Mouse (Mus musculus): ENCODE measurements around the gene Fanci.

Fanci gene

DNA sequence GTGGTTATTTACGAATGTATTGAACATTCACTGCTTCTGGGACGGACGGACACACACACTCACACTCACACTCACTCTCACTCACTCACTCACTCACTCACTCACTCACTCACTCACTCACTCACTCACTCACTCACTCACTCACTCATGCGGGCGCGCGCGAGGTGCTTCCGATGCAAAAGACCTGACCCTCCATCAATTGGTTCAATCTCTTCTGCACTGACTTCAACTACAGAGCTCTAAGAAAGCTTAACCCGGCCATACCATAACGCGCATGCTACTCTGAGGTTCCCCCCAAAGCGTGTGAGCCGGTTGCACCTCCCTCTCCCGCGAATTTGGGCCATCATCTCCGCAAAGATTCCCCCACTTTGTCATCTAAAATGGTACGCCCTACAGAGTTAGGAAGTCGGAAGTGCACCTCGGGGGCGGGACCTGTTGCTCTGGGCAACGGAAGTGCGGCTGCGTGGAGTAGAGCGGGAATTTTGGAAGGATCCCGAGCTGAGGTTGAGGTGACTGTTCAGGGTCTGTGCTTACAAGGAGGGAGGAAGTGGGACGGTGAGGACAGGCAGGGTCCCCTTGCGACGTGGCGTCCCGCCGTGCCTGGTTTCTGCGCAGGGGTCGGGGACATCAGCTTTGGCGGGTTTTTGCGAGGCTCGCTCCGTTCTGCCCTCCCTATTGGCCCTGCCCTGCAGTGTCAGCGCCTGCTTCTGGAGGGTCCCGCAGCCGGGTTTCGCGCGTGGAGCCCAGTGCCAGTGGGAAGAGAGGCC lies at the start of gene Fanci:
Fanci (plus strand) TSS at position 47 of the 767 bp plus-strand sequence.
- peak; percentile 98 for DNase-seq (ENCODE audit: low read depth)

DNA sequence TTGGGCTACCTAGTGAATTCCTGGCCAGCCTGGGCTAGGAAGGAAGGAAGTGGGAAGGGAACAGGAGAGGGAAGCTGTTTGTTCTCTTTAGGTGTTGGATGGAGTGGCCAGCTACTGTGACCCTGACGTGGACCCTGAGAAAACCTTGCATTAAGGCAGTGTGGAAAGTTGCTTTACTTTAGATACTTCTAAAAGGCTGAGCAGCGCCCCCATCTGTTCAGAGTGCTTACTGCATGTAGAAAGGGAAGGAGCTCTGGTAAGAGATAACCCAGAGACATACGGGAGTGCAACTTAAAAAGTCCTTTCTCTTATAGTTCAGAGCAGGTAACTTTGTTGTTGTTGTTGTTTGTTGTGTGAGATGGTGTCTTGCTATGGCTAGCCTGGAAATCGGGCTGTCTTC lies 45.8 kb upstream of the Fanci start:
- peak; percentile 73 for DNase-seq (ENCODE audit: low read depth)

DNA sequence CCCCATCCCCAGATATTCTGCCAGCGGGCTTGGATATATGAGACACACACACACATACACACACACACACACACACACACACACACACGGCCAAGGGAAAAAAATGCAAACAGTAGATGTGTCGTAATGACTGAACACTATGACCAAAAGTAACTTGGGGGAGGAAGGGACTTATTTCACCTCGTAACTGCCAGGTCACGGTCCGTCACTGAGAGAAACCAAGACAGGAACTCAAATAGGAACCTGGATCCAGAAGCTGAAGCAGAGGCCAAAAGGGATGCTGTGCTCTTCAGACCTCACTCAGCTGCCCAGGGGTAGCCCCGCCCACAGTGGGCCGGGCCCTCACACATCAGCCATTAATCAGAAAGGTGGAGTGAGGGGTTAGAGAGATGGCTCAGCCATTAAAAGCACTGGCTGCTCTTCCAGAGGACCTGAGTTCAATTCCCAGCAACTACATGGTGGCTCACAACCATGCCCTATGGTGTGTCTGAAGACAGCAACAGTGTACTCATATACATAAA lies 45.1 kb upstream of the Fanci start:
- no peak for DNase-seq (ENCODE audit: low read depth)

DNA sequence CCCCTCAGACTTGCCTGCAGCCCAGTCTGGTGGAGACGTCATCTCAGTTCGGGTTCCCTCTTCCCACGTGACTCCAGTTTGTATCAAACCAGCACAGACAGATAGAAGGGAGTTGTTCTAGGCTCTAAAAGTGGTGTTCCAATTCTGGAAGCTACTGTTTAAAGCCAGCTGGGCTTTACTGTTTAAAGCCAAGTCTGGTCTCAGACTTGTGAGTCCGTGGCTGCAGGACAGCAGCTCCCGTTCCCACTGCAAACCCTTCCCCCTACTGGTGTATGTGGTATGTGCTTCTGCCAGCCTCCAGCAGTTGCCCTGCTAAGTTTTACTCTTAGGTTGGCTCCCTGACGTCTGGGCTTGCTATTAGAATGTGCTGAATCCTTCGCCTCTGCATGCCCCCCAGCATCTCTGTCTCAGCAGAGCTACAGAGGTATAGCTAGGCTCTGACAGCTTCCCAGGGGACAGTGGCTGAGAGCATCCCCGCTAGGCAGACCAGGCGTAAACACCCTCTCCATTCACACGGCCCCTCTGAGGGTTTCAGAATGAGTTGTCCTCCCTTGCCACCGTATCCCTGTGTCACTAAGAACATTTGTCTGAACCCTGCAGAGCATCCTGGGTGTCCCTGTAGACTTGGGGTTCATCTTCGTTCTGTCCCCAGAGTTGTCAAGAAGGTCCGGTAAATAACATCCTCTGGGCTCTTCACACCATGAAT lies 44.5 kb upstream of the Fanci start:
- DNase-seq (ENCODE audit: low read depth), result peak; percentile 41

DNA sequence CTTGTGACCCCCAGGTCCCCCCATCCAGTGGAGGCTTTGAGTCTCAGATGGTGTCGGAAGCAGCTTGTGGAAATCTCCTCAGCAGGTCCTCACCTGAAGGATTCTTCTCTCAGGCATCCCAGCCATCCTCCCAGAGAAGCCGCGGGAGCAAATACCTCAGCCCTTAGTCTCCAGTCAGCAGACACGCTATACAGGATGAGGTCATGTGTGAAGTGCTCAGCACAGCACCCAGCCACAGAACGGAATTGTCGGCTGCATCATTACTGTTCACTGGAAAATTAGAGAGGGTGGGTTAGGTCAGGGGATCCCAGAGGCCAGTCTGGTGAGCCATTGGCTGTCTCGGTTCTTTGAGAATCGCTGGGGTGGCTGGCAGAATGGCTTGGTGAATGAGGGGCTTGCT lies 42.9 kb upstream of the Fanci start:
- DNase-seq (ENCODE audit: low read depth), result peak; percentile 69

DNA sequence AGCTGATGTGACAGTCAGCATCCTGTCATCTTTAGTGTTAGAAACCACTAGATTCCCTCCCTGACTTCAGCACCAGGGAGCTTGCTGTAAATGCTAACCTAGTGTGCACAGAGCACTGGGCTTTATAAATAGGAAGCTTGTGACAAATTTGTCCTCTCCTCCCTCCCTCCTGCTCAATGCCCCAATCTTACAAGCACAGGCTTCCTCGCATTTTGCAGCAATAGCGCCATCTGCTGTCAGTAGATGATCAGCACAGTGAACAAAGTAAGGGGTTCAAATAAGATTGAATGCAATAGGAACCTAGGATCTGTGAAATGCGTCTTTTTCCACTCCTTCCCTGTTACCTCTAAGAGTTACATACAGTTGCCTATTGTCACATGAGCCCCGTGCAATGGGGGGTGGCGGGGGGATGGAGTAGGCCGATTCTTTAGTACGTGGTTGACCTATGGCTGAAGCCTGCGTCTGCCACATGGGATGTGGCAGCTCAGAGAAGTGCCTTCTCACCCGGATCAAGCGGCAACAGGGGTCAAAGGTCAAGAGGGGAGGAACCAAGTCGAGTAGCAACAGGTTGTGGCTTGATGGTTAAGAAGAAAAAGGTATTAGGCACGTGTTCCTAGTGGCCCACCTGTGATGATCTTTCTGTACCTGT lies 41.9 kb upstream of the Fanci start:
- DNase-seq (ENCODE audit: low read depth), result peak; percentile 93

DNA sequence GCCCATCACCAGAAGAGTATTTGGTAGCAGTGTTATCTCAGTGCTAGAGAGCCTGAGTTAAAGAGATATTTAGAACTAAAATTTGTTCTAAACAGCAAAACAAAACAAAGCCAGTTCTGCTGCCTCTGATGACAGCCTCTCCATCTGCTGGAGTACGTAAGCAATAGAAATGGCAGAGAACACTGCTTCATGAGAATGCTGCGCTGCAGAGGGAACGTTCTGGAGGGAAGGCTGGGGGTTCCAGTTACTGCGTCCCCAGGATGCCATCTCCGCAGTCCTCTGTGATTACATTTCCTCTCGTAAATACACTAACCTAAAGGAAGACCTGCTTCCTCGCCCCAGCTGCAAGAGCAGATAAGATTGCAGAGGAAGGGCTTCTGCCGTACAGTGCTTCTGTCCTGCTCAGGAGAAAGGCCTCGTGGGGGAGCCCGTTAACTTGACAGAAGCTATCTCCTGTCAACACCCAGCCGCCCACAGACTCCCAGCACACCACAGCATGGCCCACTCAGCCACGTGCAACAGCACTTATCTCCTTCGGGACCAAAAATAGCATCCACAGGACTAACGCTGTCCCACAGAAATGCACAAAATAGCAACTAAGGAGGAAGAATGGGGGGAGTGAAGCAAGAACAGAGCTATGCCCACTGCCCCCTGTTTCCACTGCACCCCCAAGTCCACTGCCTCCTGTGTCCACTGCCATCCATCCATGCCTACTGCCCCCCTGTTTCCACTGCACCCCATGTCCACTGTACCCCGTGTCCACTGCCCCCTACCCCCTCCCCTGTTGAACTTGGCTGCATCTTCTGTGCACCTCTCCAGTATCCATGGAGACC lies 33.2 kb upstream of the Fanci start:
- DNase-seq (ENCODE audit: low read depth), result no peak

DNA sequence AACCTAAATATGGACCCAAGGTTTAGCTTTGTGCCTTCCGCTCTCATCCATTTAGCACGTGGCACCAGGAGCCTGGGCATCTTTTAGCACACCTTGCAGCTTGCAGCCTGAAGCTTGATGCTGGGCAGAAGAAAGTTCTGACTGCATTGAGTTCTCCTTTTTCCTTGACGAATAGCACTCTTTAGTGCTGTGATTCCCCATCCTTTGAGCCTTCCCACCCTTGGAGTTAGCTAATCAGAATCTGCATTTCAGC lies 32.6 kb upstream of the Fanci start:
- DNase-seq (ENCODE audit: low read depth), result no peak

DNA sequence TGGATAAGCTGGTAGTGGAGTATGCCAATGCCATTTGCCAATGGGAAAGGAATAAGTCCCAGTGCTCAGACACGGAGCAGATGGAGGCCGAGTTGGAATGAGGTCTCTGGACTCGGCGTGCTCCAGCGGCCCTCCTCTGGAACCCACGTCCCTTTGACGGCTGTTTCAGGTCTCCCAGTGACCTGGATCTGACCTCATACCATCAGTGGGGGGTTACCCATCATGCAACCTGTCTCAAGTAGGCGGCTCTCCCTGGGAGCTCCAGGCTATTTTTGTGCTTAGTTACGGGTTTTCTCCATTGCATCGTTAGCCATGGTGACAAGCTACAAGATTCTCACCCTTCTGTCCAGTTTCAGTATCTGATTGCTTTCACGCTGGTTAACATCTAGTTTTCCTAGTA lies 31.7 kb upstream of the Fanci start:
- DNase-seq (ENCODE audit: low read depth), result no peak

DNA sequence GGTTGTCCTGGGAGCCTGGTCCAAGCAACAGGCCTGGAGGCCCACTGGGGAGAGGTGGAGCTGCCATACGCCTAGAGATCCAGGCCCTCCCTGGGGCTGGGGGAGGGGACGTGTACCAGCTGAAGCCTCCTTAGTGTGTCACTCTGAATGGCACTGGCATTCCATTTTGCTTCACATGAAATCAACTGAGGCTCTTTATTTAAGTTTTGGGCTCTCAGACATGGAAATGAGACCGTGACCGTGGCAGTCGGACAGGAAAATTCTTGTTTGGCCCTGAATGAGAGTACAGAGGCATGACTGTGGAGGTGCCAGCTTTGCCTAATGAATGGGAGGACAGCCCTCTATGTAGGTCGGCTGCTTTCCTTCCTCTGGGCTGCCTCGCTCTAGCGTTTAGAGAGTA lies 29.5 kb upstream of the Fanci start:
- DNase-seq (ENCODE audit: low read depth), result no peak

DNA sequence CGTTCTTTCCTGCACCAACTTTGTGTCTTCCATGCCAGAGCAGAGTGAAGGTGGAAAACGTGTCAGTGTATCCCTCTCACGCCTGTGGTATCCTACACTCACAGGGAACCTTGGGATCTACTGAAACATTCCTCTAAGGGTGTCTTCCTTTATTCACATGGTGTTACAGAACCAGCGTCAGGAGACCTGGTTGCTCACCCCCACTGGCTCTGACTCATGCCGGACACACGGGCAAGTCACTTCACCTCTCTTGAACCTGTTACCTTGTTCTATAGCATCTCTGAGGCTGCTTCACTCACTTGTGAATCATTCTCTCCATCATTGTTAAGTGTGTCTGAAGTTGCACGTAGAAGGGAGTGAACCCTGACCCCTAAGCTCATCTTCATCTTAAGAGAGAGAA lies 28.9 kb upstream of the Fanci start:
- DNase-seq (ENCODE audit: low read depth), result no peak

DNA sequence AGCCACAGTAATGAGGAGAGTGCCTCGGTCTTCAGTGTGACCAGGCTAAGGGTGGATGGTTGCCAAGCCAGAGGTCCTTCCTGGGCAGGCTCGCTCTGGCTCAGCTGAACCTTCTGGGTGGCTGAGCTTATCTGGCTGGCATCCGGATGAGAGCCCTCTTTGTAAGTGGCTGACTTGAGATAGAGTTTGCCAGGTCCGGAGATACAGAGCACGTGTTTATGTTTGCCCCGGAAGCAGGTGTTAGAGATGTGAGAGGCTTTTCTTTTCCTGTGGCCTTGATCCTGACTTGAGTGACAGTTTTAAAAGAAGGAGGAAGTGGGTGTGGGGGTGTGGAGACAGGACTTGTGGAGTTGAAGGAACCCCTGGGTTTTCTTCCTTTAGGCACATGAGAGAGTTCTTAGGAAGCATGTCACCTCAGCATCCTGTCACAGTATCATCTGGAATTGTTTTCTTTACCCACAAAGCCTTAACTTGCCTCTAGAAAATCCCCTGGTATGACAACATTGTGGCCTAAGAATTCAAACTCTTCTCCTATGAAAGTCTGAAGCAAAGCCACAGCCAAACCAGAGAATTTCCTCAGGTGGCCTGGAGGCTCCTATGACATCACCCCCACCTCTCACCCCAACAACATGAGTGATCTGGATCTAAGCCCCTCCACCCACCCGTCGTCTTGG lies 28.2 kb upstream of the Fanci start:
- no peak for DNase-seq (ENCODE audit: low read depth)

DNA sequence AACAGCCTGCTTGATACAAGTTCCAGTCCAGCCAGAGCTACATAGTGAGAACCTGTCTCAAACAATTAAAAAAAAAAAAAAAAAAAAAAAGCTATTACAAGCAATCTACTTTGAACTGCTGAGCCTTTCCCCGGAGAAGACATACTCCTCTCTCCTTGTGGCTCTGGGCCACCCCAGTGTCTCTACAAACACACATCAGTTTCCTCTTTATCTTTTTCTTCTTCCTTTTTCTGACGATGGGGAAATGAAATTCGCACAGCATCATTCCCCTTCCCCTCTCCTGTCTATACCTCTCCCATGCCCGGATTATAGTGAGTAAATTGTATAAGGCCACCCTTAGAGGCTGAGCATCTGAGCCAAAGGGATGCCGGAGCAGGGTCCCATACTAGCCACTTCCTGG lies 23.1 kb upstream of the Fanci start:
- no peak for DNase-seq (ENCODE audit: low read depth)

DNA sequence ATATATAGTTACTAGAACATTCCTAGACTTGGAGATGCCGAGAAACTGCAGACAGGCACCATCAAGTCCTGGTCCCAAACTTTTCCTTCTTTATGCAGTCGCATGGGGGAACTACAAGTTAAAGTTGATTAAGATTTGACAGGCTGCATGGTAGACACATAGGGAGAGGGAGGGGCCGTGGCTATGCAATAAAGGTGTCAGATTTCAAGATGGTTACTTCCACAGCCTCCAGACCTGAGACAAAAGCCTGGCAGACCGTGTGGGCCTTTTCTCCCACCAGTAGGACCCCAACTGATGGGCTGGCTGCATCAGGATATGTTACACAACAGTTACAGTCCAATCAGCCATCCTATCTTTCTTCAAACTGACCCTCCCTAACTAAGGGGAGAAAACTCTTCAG lies 22.3 kb upstream of the Fanci start:
- no peak for DNase-seq (ENCODE audit: low read depth)

DNA sequence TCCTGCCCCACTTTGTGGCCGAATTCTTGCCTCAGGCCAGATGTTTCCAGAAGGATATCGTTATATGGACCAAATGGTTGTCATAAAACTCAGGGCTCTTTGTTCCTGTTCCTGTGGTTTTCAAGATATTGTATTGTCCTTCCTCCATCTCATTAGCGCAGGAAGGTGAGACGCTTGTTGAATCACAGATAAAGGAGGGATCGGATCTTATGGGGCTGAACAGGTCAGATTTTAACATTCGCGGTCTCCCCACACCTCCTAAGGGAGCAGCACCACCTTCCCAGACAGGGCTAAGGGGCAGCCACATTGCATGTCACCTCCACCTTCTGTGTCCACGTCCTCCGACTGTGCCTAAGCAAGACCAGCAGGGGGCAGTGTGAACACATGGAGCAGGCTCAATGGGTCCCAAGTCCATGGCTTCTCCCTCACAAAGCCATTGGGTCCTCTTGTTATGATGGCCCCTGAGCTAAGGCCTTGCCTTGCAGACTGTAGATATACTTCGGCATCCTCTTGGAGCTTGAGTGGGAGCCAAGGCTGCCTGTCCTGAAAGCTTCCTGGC lies 20.3 kb upstream of the Fanci start:
- DNase-seq (ENCODE audit: low read depth), result peak; percentile 80

DNA sequence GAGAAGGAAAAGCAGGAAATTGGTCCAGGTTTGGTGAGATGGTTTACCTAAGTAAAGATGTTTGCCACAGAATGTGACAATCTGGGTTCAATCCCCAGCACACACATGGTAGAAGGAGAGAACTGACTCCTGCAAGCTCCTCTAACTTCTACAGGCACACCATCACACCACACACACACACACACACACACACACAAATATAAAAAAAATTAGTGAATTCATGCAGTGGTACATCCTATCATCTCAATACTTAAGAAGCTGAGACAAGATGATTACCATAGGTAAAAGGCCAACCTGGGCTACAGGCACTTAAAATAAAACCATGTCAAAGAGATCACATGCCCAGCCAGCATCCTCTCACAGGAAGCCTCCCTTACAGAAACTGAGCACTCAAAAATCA lies 17.7 kb upstream of the Fanci start:
- DNase-seq (ENCODE audit: low read depth), result no peak

DNA sequence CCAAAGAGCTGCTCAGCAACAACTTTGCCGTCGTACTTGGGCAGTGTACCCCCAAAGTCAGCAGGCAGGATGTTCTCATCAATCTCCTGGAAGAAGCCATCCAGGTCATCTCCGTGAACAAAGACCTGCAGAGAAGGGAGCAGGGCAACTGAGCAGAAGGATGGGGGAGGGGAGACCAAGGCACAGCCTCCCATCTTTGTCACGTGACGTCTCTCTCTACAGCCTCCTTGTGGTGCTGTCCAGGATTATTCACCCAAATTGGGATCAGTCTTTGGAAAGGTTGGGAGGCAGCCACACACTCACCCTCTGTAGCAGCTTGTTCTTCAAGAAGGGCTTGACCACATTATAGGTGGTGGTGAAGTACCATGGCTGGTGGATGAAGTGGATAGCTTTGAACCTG lies 16.1 kb upstream of the Fanci start:
- no peak for DNase-seq (ENCODE audit: low read depth)

DNA sequence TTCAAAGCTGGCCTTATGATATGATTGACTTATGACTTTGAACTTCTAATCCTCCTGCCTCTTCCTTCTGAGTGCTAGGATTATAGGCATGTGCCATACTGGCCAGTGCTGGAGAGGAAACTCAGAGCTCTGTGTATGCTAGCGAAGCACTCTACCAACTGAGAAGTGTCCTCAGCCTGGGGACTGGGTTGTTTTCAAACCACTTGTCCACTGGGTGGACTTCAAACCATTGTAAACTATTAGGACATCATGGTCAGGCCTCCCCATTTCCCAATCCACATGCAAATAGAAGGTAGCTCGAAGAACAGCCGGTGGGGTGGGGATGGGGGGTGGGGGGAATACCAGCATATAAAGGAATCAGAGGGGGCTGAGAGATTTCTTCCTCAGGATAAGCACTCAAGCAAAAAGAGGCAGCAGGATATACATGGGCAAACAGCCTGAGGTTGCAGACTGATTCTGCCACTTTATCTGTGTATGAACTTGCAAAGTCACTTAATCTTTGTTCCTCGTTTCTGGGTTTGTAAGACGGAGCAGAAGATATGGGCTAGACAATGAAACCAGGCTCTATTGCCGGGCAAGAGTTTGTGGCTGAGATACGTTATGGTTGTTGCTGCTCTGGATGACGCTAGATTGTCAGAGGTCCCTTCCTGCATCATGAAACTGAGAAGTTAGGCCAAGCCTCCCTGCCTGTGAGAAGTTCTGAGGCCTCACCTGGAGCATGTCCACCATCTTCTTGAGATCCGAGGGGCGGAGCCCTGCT lies 15.0 kb upstream of the Fanci start:
- DNase-seq (ENCODE audit: low read depth), result no peak

DNA sequence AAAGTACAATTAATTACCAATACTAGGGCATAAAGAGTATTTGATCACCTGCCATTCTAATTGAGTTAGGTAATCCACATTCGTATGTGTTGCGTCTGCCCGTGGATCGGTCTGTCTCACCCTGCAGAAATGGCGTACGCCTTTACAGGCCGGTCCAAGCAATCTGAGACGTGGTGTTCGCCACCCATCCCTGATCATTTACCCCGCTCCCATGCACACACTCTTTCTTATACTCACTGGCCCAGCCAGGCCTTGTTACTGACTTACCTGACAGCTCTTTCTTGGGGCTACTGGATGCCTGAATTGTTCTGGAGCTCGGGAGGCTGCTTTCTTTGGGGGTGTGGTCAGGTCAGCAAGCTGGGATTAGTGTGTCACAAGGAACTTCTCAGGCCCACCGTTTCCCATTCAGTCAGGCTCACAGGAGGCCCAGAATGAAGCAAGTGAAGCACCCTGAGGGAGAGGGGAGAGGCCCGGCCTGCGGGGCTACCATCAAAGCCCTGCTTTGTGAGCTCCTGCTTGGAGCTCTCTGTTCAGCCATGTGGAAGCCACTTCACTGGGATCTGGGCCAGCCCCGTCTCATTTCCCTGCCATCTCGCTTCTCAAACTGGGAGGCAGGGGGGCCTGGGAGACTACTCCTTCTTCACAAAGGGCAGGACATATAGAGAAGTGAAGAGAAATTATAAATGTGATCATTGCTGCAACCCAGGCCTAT lies 5.2 kb upstream of the Fanci start, which contains the start of gene Rlbp1:
Rlbp1 (minus strand) TSS at position 627 of the 712 bp plus-strand sequence.
- DNase-seq (ENCODE audit: low read depth), result no peak

DNA sequence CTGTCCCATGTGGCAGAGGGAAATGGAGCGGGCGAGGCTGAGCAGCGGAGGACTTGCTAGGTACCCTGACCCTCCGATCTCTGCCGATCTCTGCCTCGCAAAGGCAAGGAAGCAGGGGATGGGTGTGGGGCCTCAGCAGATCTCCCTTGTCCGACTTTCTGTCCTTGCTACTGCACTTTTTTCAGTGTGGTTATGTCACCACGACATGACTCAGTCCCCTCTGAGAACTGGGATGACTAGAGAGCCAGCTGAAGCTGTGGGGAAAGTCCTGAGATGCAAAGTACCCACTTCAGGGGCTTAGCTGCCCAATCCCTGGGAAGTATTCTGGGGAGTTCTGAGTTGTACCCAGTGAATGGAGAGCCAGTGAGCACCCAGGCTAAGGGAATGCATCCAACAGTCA lies 4.6 kb upstream of the Fanci start:
- no peak for DNase-seq (ENCODE audit: low read depth)

Measured in NIH3T3 (cell line).